Mouse (Mus musculus): Measurements from ENCODE around the gene Pacsin3.

GRCm38 (mm10) chr2:91278749-91279371 is 23.1 kb downstream of the Pacsin3 start:
- peak; percentile 44 for TF ChIP-seq POLR2AphosphoS5 (IDR thresholded peaks at IDR 0.05; ENCODE audit: insufficient replicate concordance, low read depth, low read length)
- TF ChIP-seq CTCF (IDR thresholded peaks at IDR 0.05; ENCODE audit: low read depth, low read length): no peak
- no peak for TF ChIP-seq GATA2 (IDR thresholded peaks at IDR 0.05; ENCODE audit: borderline replicate concordance, low read depth, low read length)
- no peak for TF ChIP-seq TAL1 (conservative IDR thresholded peaks at IDR 0.05; ENCODE audit: low read depth, low read length)
